Mouse (Mus musculus): ENCODE measurements around the gene Rfxank. TPM values are rescaled to one million over a fixed set of nuclear protein-coding genes. Genes with fewer than 3 reads are reported as not detected.

Rfxank gene
- total RNA-seq, 1 experiment from 2014 or later = 17.1 TPM

Other genes with a start within 250 kb of the Rfxank start
- 0.93 and 1.7 TPM in 2 replicates for gene Tssk6, start 237.0 kb downstream of the Rfxank start, total RNA-seq (2017)
- gene Ndufa13, start 236.6 kb downstream of the Rfxank start, total RNA-seq (2017) = 55.9 and 58.3 TPM in 2 replicates
- gene Yjefn3, start 236.4 kb downstream of the Rfxank start, total RNA-seq (2017) = 0.61 TPM in 1 of 2 replicates, not detected in the other
- 52.6 and 64.2 TPM in 2 replicates for gene Gatad2a, start 142.8 kb downstream of the Rfxank start, total RNA-seq (2017)
- gene Mau2, start 96.4 kb downstream of the Rfxank start, total RNA-seq (2017) = 104 and 111 TPM in 2 replicates
- 46.8 and 51.9 TPM in 2 replicates for gene Sugp1, start 96.3 kb downstream of the Rfxank start, total RNA-seq (2017)
- 0.74 and 0.93 TPM in 2 replicates for gene Tm6sf2, start 66.2 kb downstream of the Rfxank start, total RNA-seq (2017)
- not detected in 2 replicates for gene Hapln4, start 55.7 kb downstream of the Rfxank start, total RNA-seq (2017)
- not detected in 2 replicates for gene Ncan, start 18.3 kb downstream of the Rfxank start, total RNA-seq (2017)
- 4.7 and 5.2 TPM in 2 replicates for gene Nr2c2ap, start 7.8 kb downstream of the Rfxank start, total RNA-seq (2017)
- gene Borcs8, start 345 bp upstream of the Rfxank start, total RNA-seq (2017) = 55.7 and 63.4 TPM in 2 replicates
- 0.70 and 0.86 TPM in 2 replicates for gene Mef2b, start 557 bp upstream of the Rfxank start, total RNA-seq (2017)
- gene Tmem161a, start 33.2 kb upstream of the Rfxank start, total RNA-seq (2017) = 6.8 and 15.2 TPM in 2 replicates
- gene Slc25a42, start 73.2 kb upstream of the Rfxank start, total RNA-seq (2017) = 3.2 and 5.0 TPM in 2 replicates
- gene Sugp2, start 95.1 kb upstream of the Rfxank start, total RNA-seq (2017) = 39.7 and 43.2 TPM in 2 replicates
- 5.8 and 6.9 TPM in 2 replicates for gene Armc6, start 95.3 kb upstream of the Rfxank start, total RNA-seq (2017)
- 4.4 and 6.3 TPM in 2 replicates for gene Homer3, start 143.7 kb upstream of the Rfxank start, total RNA-seq (2017)
- gene Ddx49, start 163.3 kb upstream of the Rfxank start, total RNA-seq (2017) = 50.1 and 57.6 TPM in 2 replicates
- 67.8 and 67.9 TPM in 2 replicates for gene Cope, start 163.4 kb upstream of the Rfxank start, total RNA-seq (2017)
- not detected in 2 replicates for gene Cers1, start 176.6 kb upstream of the Rfxank start, total RNA-seq (2017)
- gene Gdf1, start 190.7 kb upstream of the Rfxank start, total RNA-seq (2017) = not detected in 2 replicates
- 34.0 and 36.8 TPM in 2 replicates for gene Upf1, start 214.1 kb upstream of the Rfxank start, total RNA-seq (2017)
- gene Comp, start 234.4 kb upstream of the Rfxank start, total RNA-seq (2017) = 1.0 TPM in 1 of 2 replicates, not detected in the other